Mouse (Mus musculus): ENCODE measurements around the gene Asb3. TPM values are rescaled to one million over a fixed set of nuclear protein-coding genes. Genes with fewer than 3 reads are reported as not detected.

Gene Asb3
- total RNA-seq (2021) = 10 to 100 TPM; 15.7 to 17.9 TPM

- peak; percentile 74 to 76 for DNase-seq (ENCODE audit: low spot score in 2 of 2)
- intact Hi-C loops (cut with DNase I) = no loop called here
These were observed at the start of gene Asb3, which contains the start of gene Gpr75 for GRCm38 (mm10) chr11:30885171-30885871. Asb3 (plus strand) TSS chr11:30885416. Gpr75 (plus strand) TSS chr11:30885358.

DNA sequence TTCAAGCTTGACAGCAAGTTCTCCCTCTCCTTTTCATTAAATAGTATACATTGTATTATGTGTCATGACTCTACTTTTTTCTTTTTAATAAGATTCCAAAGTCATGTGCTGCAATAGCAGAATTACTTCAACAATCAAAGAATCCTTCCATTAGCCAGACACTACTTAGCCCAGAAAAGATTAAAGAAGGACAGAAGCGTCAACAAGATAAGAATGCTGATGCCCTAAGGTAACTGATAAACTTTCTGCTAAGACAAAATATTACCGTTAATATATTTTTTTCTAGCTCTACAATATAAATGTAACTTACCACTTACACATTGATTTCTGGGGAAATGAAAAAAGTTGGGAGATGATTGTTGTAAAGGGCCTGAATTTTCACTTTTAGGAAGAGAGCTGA, 46.4 kb upstream of the Asb3 start:
- DNase-seq (ENCODE audit: low spot score in 2 of 2) = no peak
- intact Hi-C loops (cut with DNase I) = no loop called here

- DNase-seq (ENCODE audit: low spot score in 2 of 2) = no peak
- intact Hi-C loops (cut with DNase I) = no loop called here
These were observed 40.9 kb upstream of the Asb3 start for GRCm38 (mm10) chr11:30844355-30844754.

DNA sequence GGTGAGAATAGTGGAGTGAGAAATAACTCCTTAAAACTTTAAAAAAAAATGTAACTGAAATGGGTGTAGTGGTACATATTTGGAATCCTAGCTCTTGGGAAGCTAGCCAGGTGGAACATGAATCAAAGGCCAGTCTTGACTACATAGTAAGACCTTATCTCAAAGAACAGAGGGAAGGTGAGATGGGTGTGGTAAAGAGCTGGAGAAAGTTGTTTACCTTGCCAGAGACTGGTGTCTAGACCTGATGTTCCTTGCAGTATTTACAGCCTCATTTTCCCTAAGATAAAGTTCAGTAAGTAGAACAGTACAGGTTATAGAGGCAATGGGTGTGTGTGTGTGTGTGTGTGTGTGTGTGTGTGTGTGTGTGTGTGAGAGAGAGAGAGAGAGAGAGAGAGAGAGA, 12.8 kb upstream of the Asb3 start:
- no peak for DNase-seq (ENCODE audit: low spot score in 2 of 2)
- intact Hi-C loops (cut with DNase I) = no loop called here

DNA sequence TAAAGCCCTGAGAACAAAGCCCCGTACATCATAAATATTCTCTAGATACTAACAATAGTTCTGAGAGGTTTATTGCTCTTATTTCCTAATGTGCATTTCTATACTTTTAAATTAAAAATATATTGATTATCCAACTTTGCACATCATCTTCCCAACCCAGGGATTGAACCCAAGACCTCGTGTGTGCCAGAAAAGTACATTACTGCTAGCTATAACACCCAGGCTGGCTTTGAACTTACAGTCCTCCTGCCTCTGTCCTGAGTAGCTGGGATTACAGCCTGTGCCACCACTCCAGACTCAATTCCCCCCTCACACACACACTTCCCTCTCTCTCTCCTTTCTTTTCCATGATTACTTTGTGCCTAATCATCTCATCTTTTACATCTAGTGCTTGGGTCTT, 2.9 kb downstream of the Asb3 start:
- intact Hi-C loops (cut with DNase I) = no loop called here
- no peak for DNase-seq (ENCODE audit: low spot score in 2 of 2)

- intact Hi-C loops (cut with DNase I) = no loop called here
- no peak for DNase-seq (ENCODE audit: low spot score in 2 of 2)
These were observed 11.0 kb downstream of the Asb3 start for GRCm38 (mm10) chr11:30896201-30896600.

GRCm38 (mm10) chr11:30899312-30899711, 14.1 kb downstream of the Asb3 start:
- no peak for DNase-seq (ENCODE audit: low spot score in 2 of 2)
- intact Hi-C loops (cut with DNase I) = no loop called here

GRCm38 (mm10) chr11:30912311-30912710, 27.1 kb downstream of the Asb3 start:
- intact Hi-C loops (cut with DNase I) = no loop called here
- no peak for DNase-seq (ENCODE audit: low spot score in 2 of 2)

- intact Hi-C loops (cut with DNase I) = loop anchor here (10.0 kb wide), 1 partner anchor 246 kb away; no protein-coding TSS in a partner anchor
- DNase-seq (ENCODE audit: low spot score in 2 of 2) = no peak
These were observed 35.4 kb downstream of the Asb3 start for GRCm38 (mm10) chr11:30920641-30921040.

- intact Hi-C loops (cut with DNase I) = loop anchor here (10.0 kb wide), 1 partner anchor 248 kb away; no protein-coding TSS in a partner anchor
- no peak for DNase-seq (ENCODE audit: low spot score in 2 of 2)
These were observed 38.1 kb downstream of the Asb3 start for GRCm38 (mm10) chr11:30923283-30923682.

- intact Hi-C loops (cut with DNase I) = loop anchor here (10.0 kb wide), 1 partner anchor 253 kb away; no protein-coding TSS in a partner anchor
- DNase-seq (ENCODE audit: low spot score in 2 of 2) = no peak
These were observed 42.9 kb downstream of the Asb3 start for GRCm38 (mm10) chr11:30928079-30928478.

GRCm38 (mm10) chr11:30928498-30928897, 43.3 kb downstream of the Asb3 start:
- intact Hi-C loops (cut with DNase I) = loop anchor here (10.0 kb wide), 1 partner anchor 254 kb away; no protein-coding TSS in a partner anchor
- DNase-seq (ENCODE audit: low spot score in 2 of 2) = no peak

GRCm38 (mm10) chr11:30943522-30943921, 58.3 kb downstream of the Asb3 start:
- intact Hi-C loops (cut with DNase I) = loop anchor here (10.0 kb wide), 1 partner anchor 1809 kb away; the partner anchor contains the start of gene Pnpt1
- no peak for DNase-seq (ENCODE audit: low spot score in 2 of 2)

DNA sequence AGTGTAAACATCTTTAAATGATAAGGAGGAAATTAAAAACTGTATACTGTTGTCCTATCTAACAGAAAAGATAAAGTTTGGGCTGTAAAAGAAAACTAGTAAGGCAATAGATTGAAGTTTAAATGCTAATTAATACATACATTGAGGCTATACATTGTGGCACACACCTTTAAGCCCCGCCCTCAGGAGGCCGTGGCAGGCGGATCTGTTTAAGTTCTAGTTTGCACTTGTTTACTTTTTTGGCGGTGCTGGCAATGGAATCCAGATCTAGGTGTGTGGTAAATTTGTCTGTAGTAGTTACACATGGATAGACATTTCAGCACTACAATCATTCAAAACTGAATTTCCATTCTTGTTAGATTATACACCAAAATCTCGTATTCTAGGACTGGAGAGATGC, 67.6 kb downstream of the Asb3 start:
- DNase-seq (ENCODE audit: low spot score in 2 of 2) = no peak
- intact Hi-C loops (cut with DNase I) = loop anchor here (10.0 kb wide), 1 partner anchor 662 kb away; no protein-coding TSS in a partner anchor

GRCm38 (mm10) chr11:30953469-30954154, 68.4 kb downstream of the Asb3 start:
- intact Hi-C loops (cut with DNase I) = loop anchor here (1.0 to 10.0 kb wide), 2 partner anchors 33 to 661 kb away; partner anchors contain the start of gene Chac2

DNA sequence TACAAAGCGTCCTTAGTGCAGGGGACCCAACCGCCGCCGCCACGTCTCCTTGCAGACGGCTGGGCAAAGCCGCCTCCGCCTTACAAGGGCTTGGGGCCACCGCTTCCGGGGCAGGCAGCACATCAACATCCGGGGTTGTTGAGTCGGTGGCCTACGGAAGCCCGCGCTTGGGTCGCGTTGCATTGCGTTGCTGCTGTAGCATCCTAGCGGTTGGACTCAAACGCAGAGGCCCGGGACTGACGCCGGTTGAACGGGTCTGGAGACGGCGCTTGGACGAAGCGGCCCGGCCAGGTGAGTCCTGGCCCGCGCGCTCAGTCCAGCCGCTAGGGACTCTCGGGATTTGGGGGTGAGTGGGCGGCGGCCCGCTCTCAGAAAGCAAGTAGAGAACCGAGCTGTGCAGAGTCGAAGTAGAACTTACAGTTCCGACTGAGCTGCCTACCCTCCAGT, 69.1 kb downstream of the Asb3 start, which contains the start of gene Erlec1:
Gene Erlec1 (minus strand): TSS at position 57 of the 447 bp plus-strand sequence.
- intact Hi-C loops (cut with DNase I) = loop anchor here (1.0 to 10.0 kb wide), 2 partner anchors 32 to 660 kb away; partner anchors contain the start of gene Chac2
- DNase-seq (ENCODE audit: low spot score in 2 of 2) = peak; percentile 91 to 95

More at GRCm38 (mm10) chr11:30953469-30954154, 68.4 kb downstream of the Asb3 start:
- peak; percentile 38 to 45 for DNase-seq (ENCODE audit: low spot score in 2 of 2)

- intact Hi-C loops (cut with DNase I) = no loop called here
- no peak for DNase-seq (ENCODE audit: low spot score in 2 of 2)
These were observed 100.0 kb downstream of the Asb3 start for GRCm38 (mm10) chr11:30985237-30985636.

- DNase-seq (ENCODE audit: low spot score in 2 of 2) = peak; percentile 81 to 91
- intact Hi-C loops (cut with DNase I) = loop anchor here (1.0 kb wide), 1 partner anchor 32 kb away; the partner anchor contains the start of gene Erlec1
These were observed 100.8 kb downstream of the Asb3 start, which contains the start of gene Chac2 for GRCm38 (mm10) chr11:30985877-30986624. Chac2 (minus strand) TSS chr11:30986350.

GRCm38 (mm10) chr11:30986625-30987017, 101.4 kb downstream of the Asb3 start:
- DNase-seq (ENCODE audit: low spot score in 2 of 2) = no peak

More at GRCm38 (mm10) chr11:30986625-30987017, 101.4 kb downstream of the Asb3 start:
- intact Hi-C loops (cut with DNase I) = loop anchor here (1.0 kb wide), 1 partner anchor 32 kb away; the partner anchor contains the start of gene Erlec1

All from left cerebral cortex, postnatal 25 days (tissue).